Mouse (Mus musculus): Measurements from ENCODE around the gene Adamts2.

DNA sequence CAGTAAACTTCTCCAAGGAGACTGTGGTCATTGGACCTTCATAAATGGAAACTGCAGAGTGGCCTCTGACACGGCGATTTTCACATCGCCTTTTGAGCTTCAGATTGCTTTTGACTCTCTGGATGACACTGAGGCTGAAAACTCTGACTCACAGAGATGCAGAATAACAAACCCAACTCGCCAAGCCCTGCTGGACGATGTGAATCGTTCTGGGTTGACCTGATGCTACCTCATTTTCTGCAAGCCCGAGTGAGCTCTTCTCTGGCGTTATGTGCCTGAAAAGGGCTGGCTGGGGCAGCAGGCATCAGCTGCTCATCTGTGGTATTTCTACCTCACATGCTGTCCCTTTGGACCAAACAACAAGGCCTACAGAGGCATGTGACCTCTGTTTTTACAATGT is 98.6 kb downstream of the Adamts2 start:
- TF ChIP-seq CTCF (IDR thresholded peaks at IDR 0.05), result no peak
- TF ChIP-seq POLR2A (IDR thresholded peaks at IDR 0.05; ENCODE audit: insufficient read depth, low read depth, low read length), result no peak
- TF ChIP-seq EP300 (IDR thresholded peaks at IDR 0.05; ENCODE audit: insufficient read depth, low read depth, low read length), result no peak
